Mouse (Mus musculus) heart, postnatal 0 days (tissue): ENCODE measurements around the gene Gm20521. TPM values are rescaled to one million over a fixed set of nuclear protein-coding genes. Genes with fewer than 3 reads are reported as not detected.

Experiments used
- ATAC-seq: fragments of 200-750 bp; cut with Nextera tagmentation; 2 replicates; pipeline ENCODE4 v1.8.0; 2017; ENCODE audit warnings: low read depth, moderate number of reproducible peaks, moderate library complexity; ENCODE audit not compliant: insufficient read depth
- DNase-seq: peaks from one replicate; pipeline ENCODE4 v3.0.0-alpha.2; 2016; ENCODE audit warnings: low spot score
- H3K27ac ChIP-seq: fragments of 300-500 bp; sonication (generic); 2 replicates; pipeline ENCODE4 v1.5.1; 2014; ENCODE audit warnings: low read depth, mild to moderate bottlenecking
- H3K27me3 ChIP-seq: fragments of 300-500 bp; sonication (generic); 2 replicates; pipeline ENCODE4 v1.6.1; 2014; ENCODE audit warnings: low read length, mixed read lengths; ENCODE audit not compliant: control insufficient read depth, insufficient read depth
- H3K36me3 ChIP-seq: fragments of 300-500 bp; sonication (generic); replicated peaks from 2 replicates; pipeline ENCODE4 v1.6.1; 2014; ENCODE audit warnings: low read length, mixed read lengths; ENCODE audit not compliant: control insufficient read depth, insufficient read depth
- H3K4me1 ChIP-seq: fragments of 300-500 bp; sonication (generic); 2 replicates; pipeline ENCODE4 v1.6.1; 2014; ENCODE audit warnings: antibody characterized with exemption; ENCODE audit not compliant: control insufficient read depth, insufficient read depth
- H3K4me2 ChIP-seq: fragments of 300-500 bp; sonication (generic); 2 replicates; pipeline ENCODE4 v1.6.1; 2014; ENCODE audit warnings: low read depth, mild to moderate bottlenecking, low read length, moderate library complexity
- H3K4me3 ChIP-seq: fragments of 300-500 bp; sonication (generic); 2 replicates; pipeline ENCODE4 v1.5.1; 2014; ENCODE audit warnings: low read depth, low read length
- H3K9ac ChIP-seq: fragments of 300-500 bp; sonication (generic); replicated peaks from 2 replicates; pipeline ENCODE4 v1.6.1; 2014; ENCODE audit warnings: low read depth, low read length, mixed read lengths
- H3K9me3 ChIP-seq: fragments of 300-500 bp; sonication (generic); replicated peaks from 2 replicates; pipeline ENCODE4 v1.6.1; 2016; ENCODE audit warnings: low read length; ENCODE audit not compliant: control insufficient read depth
- CTCF ChIP-seq: IDR thresholded peaks from 2 replicates; pipeline ENCODE4 v1.5.1; 2016; ENCODE audit warnings: antibody characterized with exemption, control low read depth, low read depth
- EP300 ChIP-seq: IDR thresholded peaks from 2 replicates; pipeline ENCODE4 v1.6.1; 2016; ENCODE audit warnings: antibody characterized with exemption, low read depth
- WGBS: fragments of 180-500 bp; shearing (Covaris S2); extraction: QIAGEN DNeasy Blood & Tissue Kit; methylation state at CpG from one replicate; pipeline ENCODE4 v1.1.7; 2014; 5-methylcytosine and 5-hydroxymethylcytosine counted together
- polyA plus RNA-seq: library from polyadenylated mRNA; unstranded; fragments of >200 nt; fragmentation: Nextera tagmentation; extraction: Ambion mirVana; gene quantifications from 2 replicates; pipeline ENCODE4 v1.2.1, GENCODE M21; 2015
- total RNA-seq: library from RNA; depleted of rRNA; stranded (reverse); fragments of >200 nt; gene quantifications from 2 replicates; pipeline ENCODE4 v1.2.3, GENCODE M21; 2014; ENCODE audit warnings: low replicate concordance

Gene Gm20521
- total and polyA plus RNA-seq, 2 experiments from 2014 or later, result 0.18 TPM; not detected in 1

DNA sequence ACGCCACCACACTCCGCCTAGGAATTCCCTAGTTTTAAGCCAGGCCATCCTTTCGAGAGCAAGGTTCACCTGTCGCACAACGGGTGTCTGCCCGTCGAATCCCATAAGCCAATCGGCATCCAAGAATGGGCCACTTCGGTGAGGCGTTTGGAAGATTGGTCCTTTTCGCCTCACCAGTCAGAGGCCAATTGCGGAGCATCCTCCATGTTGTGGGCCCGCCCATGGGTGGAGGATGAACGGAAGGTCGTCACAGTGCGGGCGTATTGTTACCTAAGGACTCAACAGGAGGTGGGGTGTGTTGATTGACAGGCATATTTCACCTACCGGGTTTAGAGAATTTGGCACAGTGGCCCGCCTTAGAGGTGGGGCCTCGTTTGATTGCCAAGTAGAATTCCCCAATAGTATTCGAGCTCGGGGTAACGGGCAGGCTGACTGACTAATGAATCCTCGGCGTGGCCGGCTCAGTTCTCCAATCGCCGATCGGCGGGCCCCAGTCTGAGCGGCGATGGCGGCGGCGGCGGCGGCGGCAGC lies 10.5 kb downstream of the Gm20521 start:
- under 1% methylated on average over 38 of the region's 38 CpGs for WGBS
- peak overlapping the region; percentile 96 for H3K27ac ChIP-seq
- peaks cover 33% of the 10 kb centered on the region for H3K36me3 ChIP-seq
- peak overlapping the region; percentile 99 for H3K4me3 ChIP-seq
- no peaks in the 10 kb centered on the region for H3K27me3 ChIP-seq
- DNase-seq (peak; percentile 100), ATAC-seq (peak; percentile 98)
- H3K4me2 ChIP-seq, result peak overlapping the region; percentile 59
- H3K9ac ChIP-seq, result peak overlapping the region; percentile 98
- peaks cover 14% of the 10 kb centered on the region for H3K4me1 ChIP-seq
- no peaks in the 10 kb centered on the region for H3K9me3 ChIP-seq
- TF ChIP-seq EP300 (peak; percentile 86), CTCF (peak; percentile 4; the same call in 1 of the 2 replicates)

GRCm38 (mm10) chr14:54894296-54895151 lies 11.3 kb downstream of the Gm20521 start:
- TF ChIP-seq CTCF (no peak), EP300 (no peak)
- H3K27ac ChIP-seq, result peak overlapping the region; percentile 96
- H3K4me1 ChIP-seq, result peaks cover 14% of the 10 kb centered on the region
- H3K4me2 ChIP-seq, result peak overlapping the region; percentile 83
- H3K9me3 ChIP-seq, result no peaks in the 10 kb centered on the region
- H3K9ac ChIP-seq, result peak overlapping the region; percentile 98
- DNase-seq (no peak), ATAC-seq (peak; percentile 65)
- peaks cover 38% of the 10 kb centered on the region for H3K36me3 ChIP-seq
- under 1% methylated on average over 54 of the region's 54 CpGs for WGBS
- peak overlapping the region; percentile 99 for H3K4me3 ChIP-seq
- no peaks in the 10 kb centered on the region for H3K27me3 ChIP-seq

- Histone ChIP-seq H3K4me3 (no peak overlapping the region), H3K9me3 (no peaks in the 10 kb centered on the region), H3K27me3 (no peaks in the 10 kb centered on the region), H3K4me1 (peaks cover 14% of the 10 kb centered on the region), H3K9ac (peak overlapping the region; percentile 47; the same call in 1 of the 2 replicates), H3K36me3 (peaks cover 38% of the 10 kb centered on the region), H3K27ac (no peak overlapping the region), H3K4me2 (no peak overlapping the region)
- ATAC-seq, result no peak
- TF ChIP-seq EP300, result no peak
- no peak for TF ChIP-seq CTCF
- no peak for DNase-seq
- WGBS, result 30% methylated on average over 2 of the region's 2 CpGs
Measured at GRCm38 (mm10) chr14:54897445-54897844, 14.2 kb downstream of the Gm20521 start.

GRCm38 (mm10) chr14:54900383-54900782 lies 17.1 kb downstream of the Gm20521 start:
- TF ChIP-seq CTCF (peak; percentile 85), EP300 (0 out of 2 replicates have a peak, but pooled peaks have one; percentile 44)
- peaks cover 3% of the 10 kb centered on the region for H3K4me1 ChIP-seq
- no peak overlapping the region for H3K27ac ChIP-seq
- peaks cover 37% of the 10 kb centered on the region for H3K36me3 ChIP-seq
- no peaks in the 10 kb centered on the region for H3K9me3 ChIP-seq
- H3K4me2 ChIP-seq, result no peak overlapping the region
- 1% methylated on average over 3 of the region's 3 CpGs for WGBS
- H3K27me3 ChIP-seq, result no peaks in the 10 kb centered on the region
- H3K4me3 ChIP-seq, result no peak overlapping the region
- H3K9ac ChIP-seq, result no peak overlapping the region
- peak; percentile 83 for DNase-seq
- ATAC-seq, result peak; percentile 82

- H3K9ac ChIP-seq, result no peak overlapping the region
- H3K4me1 ChIP-seq, result no peaks in the 10 kb centered on the region
- TF ChIP-seq CTCF (no peak), EP300 (no peak)
- H3K4me3 ChIP-seq, result no peak overlapping the region
- 93% methylated on average over 4 of the region's 4 CpGs for WGBS
- H3K4me2 ChIP-seq, result no peak overlapping the region
- DNase-seq, result no peak
- no peaks in the 10 kb centered on the region for H3K9me3 ChIP-seq
- H3K36me3 ChIP-seq, result peaks cover 15% of the 10 kb centered on the region
- no peak overlapping the region for H3K27ac ChIP-seq
- H3K27me3 ChIP-seq, result no peaks in the 10 kb centered on the region
- no peak for ATAC-seq
Measured at GRCm38 (mm10) chr14:54903641-54904040, 20.4 kb downstream of the Gm20521 start.
